Mouse (Mus musculus): Measurements from ENCODE around the gene Nup43. TPM values are rescaled to one million over a fixed set of nuclear protein-coding genes. Genes with fewer than 3 reads are reported as not detected.

Nup43 gene
- total and polyA plus RNA-seq, 3 experiments: 52.9 to 64.7 TPM; not detected in 1

DNA sequence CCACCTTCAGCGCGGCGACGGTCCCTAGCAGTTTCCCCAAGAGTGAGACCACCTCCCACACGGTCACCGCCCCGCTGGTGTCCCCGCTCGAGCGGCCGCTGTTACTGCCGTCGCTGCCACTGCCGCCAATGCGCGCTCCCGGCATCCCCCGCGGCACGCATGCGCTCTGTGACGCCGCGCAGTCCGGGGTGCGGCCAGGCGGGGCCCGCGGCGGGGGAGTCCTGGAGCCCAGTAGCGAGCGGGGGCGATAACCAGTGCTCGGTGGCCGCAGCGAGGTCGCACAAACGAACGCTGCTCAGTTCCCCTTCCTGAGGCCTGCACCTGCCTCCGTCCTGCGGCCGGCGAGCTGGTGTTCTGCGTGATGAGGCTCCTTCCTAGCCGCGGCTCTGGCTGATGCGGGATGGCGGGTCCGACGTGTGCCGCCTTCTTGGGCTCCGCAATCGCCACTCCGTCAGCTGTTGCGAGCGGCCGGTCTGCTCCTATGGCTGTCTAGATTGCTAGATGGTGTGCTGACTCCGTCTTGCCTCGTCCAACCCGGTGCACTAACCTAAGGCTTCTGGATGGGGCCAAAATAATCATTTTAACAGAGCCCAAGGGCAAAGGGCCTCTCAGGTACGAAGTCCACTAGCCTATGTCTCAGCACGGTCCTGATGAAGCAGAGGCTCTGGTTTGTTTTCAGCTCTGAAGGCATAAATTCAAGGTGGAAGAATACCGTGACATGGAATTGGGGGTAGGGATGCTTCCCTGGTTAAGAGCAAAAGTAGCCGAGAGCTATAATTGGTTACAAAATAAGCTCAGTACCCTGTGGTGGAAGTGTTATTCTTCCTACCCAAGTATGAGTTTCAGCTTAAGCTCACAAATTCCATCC lies 3.9 kb upstream of the Nup43 start (continued):
- TF ChIP-seq TBP (IDR thresholded peaks at IDR 0.05; ENCODE audit: low read depth, low read length) (peak; percentile 55), CHD2 (IDR thresholded peaks at IDR 0.05; ENCODE audit: low read length) (no peak), SIN3A (IDR thresholded peaks at IDR 0.05; ENCODE audit: low read length) (peak; percentile 65), RAD21 (IDR thresholded peaks at IDR 0.05; ENCODE audit: low read depth, low read length) (no peak), UBTF (IDR thresholded peaks at IDR 0.05; ENCODE audit: borderline replicate concordance, insufficient read depth, low read depth, low read length) (no peak), POLR2AphosphoS2 (IDR thresholded peaks at IDR 0.05; ENCODE audit: low read length) (peak; percentile 55; the same call in 1 of the 2 replicates), ZMIZ1 (IDR thresholded peaks at IDR 0.05; ENCODE audit: low read depth, low read length) (peak; percentile 81; the same call in 1 of the 2 replicates), MYB (IDR thresholded peaks at IDR 0.05; ENCODE audit: low read depth, low read length) (no peak), EP300 (IDR thresholded peaks at IDR 0.05; ENCODE audit: low read depth in 1 of 2, low read length in 2 of 2) (no peak; a peak in 1 of 4 replicates)

DNA sequence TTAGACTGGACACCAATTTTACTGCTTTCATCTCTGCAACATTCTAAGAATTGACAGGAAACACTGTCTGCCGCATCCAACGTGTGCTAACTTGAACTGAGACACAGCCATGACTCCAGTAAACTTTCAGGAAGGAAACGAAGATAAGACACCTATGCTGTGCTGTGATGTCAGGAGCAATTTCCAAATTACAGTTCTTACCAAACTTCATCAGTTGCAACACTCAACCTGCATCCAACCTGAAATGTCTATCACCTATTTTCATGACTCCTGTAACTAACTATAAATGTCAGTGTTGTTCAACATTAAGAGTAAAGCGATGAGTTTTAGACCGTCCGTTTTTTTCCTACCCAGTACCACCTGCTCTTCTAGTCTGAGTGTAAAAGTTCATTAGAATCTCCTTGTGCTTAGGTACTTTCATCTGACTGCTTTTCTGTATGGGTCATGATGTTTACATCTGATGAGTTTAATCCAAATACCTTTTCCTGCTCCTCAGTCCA lies 3.2 kb upstream of the Nup43 start:
- peak overlapping the region; percentile 85 for H3K27ac ChIP-seq (ENCODE audit: control insufficient read depth, low read depth, low read length)
- no peak for TF ChIP-seq POLR2AphosphoS5 (IDR thresholded peaks at IDR 0.05; ENCODE audit: borderline replicate concordance, low read depth, low read length)
- peak; percentile 23; the same call in 1 of the 2 replicates for TF ChIP-seq MAX (IDR thresholded peaks at IDR 0.05; ENCODE audit: low read length)
- TF ChIP-seq ELF1 (IDR thresholded peaks at IDR 0.05; ENCODE audit: low read depth, low read length): no peak
- TF ChIP-seq EP300 (IDR thresholded peaks at IDR 0.05; ENCODE audit: low read depth in 1 of 2, low read length in 2 of 2): peak in 1 of 2 experiments; percentile 16; a peak in 1 of 4 replicates
- peak; percentile 52 for TF ChIP-seq ETS1 (IDR thresholded peaks at IDR 0.05; ENCODE audit: low read depth, low read length)
- no peak for TF ChIP-seq GABPA (IDR thresholded peaks at IDR 0.05; ENCODE audit: low read depth, low read length)
- peak; percentile 61 for TF ChIP-seq SIN3A (IDR thresholded peaks at IDR 0.05; ENCODE audit: low read length)
- TF ChIP-seq GATA1 (IDR thresholded peaks at IDR 0.05; ENCODE audit: low read depth, low read length): peak; percentile 58
- no peak for TF ChIP-seq TAL1 (IDR thresholded peaks at IDR 0.05; ENCODE audit: low read length)
- TF ChIP-seq USF2 (IDR thresholded peaks at IDR 0.05; ENCODE audit: borderline replicate concordance in 1 of 2, insufficient read depth in 1 of 2, low read depth in 1 of 2, low read length in 2 of 2): no peak
- 0 out of 2 replicates have a peak, but pooled peaks have one; percentile 62 for TF ChIP-seq CHD1 (IDR thresholded peaks at IDR 0.05; ENCODE audit: low read depth, low read length)
- TF ChIP-seq MXI1 (IDR thresholded peaks at IDR 0.05; ENCODE audit: low read depth, low read length): peak; percentile 81
- no peak for TF ChIP-seq KAT2A (conservative IDR thresholded peaks at IDR 0.05; ENCODE audit: low read depth, low read length)
- TF ChIP-seq TBP (IDR thresholded peaks at IDR 0.05; ENCODE audit: low read depth, low read length): peak; percentile 74
- peak; percentile 68; the same call in 1 of the 2 replicates for TF ChIP-seq MYC (IDR thresholded peaks at IDR 0.05; ENCODE audit: low read depth, low read length)

More for the DNA sequence above, 3.2 kb upstream of the Nup43 start:
- Histone ChIP-seq H3K4me3 (ENCODE audit: control insufficient read depth in 1 of 2, insufficient read depth in 1 of 2, low read depth in 2 of 2, low read length in 2 of 2) (peak overlapping the region; percentile 76 to 87), H3K9me3 (replicated peaks; ENCODE audit: insufficient read depth, low read length) (no peaks in the 10 kb centered on the region), H3K36me3 (ENCODE audit: control insufficient read depth in 1 of 2, insufficient read depth in 2 of 2, low read length in 2 of 2) (peaks cover 1 to 30% of the 10 kb centered on the region in 2 experiments; a peak in 3 of 4 replicates), H3K4me1 (ENCODE audit: control insufficient read depth in 1 of 2, insufficient read depth in 2 of 2, low read length in 2 of 2) (peaks cover 5 to 8% of the 10 kb centered on the region in 2 experiments), H3K79me2 (ENCODE audit: control insufficient read depth, insufficient read depth, low read length, poor library complexity) (peaks cover 45% of the 10 kb centered on the region), H3K9ac (ENCODE audit: control insufficient read depth, low read depth, low read length, poor library complexity, severe bottlenecking) (peak overlapping the region; percentile 90), H3K27me3 (ENCODE audit: control insufficient read depth in 1 of 2, insufficient read depth in 2 of 2, low read length in 2 of 2) (no peaks in the 10 kb centered on the region)
- peak; percentile 76 for DNase-seq (ENCODE audit: low read depth, low spot score)
